Mouse (Mus musculus) Muller cell, postnatal 12 days (primary cell): Measurements from ENCODE around the gene Hspa1l.
"Not testable (repeated sequence)": the region's sequence is repeated elsewhere in the genome, so short reads cannot be mapped to it uniquely, and the experiment has no call there.

ENCODE experiments used
- DNase-seq: peaks from one replicate; pipeline ENCODE4 v3.0.0-alpha.2; 2015; ENCODE audit errors: inconsistent ontology term

Hspa1l gene

GRCm38 (mm10) chr17:34972069-34972749 lies at the start of gene Hspa1l, which contains the start of gene Hspa1a:
Hspa1l (plus strand) TSS chr17:34972703.
Hspa1a (minus strand) TSS chr17:34972156.
- peak; percentile 88 for DNase-seq

DNA sequence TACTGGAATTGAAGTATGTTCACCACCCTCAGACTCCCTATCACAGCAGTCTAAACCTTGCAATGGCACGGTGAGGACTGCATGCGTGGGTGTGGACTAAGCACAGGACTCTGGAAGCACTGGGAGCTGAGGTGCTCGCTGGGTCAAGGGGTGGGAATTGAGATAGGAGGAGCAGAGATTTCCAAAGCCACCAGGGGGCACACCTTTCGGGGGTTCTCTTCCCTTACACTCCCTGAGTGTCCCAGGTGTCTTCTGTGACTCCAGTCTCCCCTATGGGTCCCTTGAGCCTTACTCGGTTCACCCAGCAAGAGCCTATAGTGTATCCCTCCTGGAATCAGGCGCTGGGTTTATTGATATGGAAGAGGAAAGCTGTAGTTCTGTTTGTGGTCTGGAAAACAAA lies 49.6 kb upstream of the Hspa1l start:
- no peak for DNase-seq

- no peak for DNase-seq
Measured at GRCm38 (mm10) chr17:34924258-34924657, 48.2 kb upstream of the Hspa1l start.

DNA sequence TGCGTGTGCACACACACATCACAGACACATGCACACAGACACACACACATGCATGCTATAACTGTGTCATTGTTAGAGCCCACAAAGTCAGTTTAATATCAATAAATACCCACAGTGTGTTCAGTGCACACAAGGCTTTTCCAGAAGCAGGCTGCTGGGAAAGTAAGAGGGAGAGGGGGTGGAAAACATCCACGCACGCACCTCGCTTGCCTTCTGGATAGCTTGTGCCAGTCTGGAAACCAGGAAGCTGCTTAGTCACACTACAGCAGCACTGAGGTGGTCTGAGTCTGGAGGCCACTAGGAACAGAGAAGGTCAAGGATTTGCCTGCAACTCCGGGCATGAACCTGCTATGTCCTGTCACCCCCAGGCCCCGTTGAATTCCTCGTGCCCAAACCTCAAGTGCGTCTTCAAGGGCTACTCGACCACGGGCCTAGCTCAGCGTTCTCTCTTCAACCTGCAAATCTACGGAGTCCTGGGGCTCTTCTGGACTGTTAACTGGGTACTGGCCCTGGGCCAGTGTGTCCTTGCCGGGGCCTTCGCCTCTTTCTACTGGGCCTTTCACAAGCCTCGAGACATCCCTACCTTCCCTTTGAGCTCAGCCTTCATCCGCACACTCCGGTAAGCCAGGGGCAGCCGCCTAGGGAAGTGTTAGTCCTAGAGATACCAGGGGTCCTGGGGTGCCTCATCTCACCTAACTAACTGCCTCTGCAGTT lies 45.0 kb upstream of the Hspa1l start:
- DNase-seq: no peak

DNA sequence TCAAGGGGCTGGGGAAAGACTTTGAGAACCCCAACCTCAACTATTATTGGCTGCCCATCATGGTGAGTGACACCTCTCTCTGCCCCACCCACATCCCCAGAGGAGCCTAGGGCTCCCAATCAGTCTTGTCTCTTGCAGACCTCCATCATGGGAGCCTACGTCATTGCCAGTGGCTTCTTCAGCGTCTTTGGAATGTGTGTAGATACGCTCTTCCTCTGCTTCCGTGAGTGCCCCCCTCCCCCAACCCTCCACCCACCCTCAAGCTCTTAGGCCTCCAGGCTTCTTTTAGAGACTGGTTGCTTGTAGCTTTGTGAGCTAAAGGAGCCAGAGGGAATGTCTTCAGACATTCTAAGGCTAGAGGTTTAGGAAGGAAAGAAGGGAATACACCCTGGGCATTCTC lies 43.7 kb upstream of the Hspa1l start:
- no peak for DNase-seq

- peak; percentile 98 for DNase-seq
Measured at GRCm38 (mm10) chr17:34931061-34931734, 41.3 kb upstream of the Hspa1l start, which contains the start of gene Neu1. Neu1 (plus strand) TSS chr17:34931253.

GRCm38 (mm10) chr17:34931735-34932098 lies 40.8 kb upstream of the Hspa1l start:
- DNase-seq: no peak

GRCm38 (mm10) chr17:34932287-34932686 lies 40.2 kb upstream of the Hspa1l start:
- DNase-seq: no peak

- no peak for DNase-seq
Measured at GRCm38 (mm10) chr17:34934031-34934430, 38.5 kb upstream of the Hspa1l start.

DNA sequence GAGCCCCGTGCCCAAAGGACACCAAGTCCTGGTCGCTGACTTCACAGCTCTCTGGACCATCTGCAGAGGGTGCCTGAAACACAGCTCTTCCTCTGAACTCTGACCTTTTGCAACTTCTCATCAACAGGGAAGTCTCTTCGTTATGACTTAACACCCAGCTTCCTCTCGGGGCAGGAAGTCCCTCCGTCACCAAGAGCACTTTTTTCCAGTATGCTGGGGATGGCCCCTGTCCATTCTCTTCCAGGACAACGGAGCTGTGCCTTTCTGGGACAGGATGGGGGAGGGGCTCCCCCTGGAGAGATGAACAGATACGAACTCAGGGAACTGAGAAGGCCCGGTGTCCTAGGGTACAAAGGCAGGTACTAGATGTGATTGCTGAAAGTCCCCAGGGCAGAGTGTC lies 37.7 kb upstream of the Hspa1l start:
- no peak for DNase-seq

DNA sequence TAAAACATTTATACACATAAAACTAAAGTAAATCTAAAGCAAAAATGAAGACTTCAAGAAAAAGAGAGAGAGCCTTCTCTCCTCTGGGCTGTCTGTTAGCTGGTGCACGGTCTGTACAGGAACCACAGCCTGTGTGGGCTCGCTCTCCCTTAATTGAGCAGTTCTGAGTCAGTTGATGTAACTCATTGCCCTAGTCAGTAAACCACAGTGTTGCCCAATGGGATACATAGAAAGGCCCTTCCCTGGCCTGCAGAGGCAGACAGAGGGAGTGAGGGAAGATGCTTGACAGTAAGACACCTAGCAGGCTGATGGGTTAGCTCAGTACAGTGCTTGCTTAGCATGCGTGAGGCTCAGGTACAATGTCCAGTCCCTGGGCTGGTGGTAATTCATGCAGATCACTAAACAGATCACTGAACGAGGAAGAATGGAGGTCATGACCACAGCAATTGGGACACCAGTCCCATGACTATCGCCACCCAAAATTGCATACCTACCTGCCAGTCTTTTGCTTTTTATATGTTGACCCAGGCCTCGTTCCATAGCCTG lies 34.5 kb upstream of the Hspa1l start:
- no peak for DNase-seq

- DNase-seq: peak; percentile 59
Measured at GRCm38 (mm10) chr17:34941344-34942041, 31.0 kb upstream of the Hspa1l start.

GRCm38 (mm10) chr17:34943128-34943815 lies 29.2 kb upstream of the Hspa1l start:
- DNase-seq: no peak

DNA sequence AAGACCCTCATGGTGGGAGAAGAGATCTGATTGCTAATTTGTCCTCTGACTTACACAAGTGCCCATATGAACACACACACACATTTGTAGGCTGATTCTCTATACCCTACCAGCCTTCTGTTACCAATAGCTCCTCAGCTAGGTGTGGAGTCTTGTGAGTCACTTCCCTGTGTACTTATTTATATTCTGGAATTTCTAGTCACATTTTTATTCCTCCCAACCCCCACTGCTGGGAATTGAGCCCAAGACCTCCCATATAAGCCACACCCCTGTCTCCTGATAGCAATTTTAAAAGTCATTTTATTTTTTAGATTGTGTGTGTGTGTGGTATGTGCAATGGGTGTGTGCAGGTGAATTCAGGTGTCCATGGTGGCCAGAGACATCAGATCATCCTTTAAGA lies 28.1 kb upstream of the Hspa1l start:
- DNase-seq: no peak

DNA sequence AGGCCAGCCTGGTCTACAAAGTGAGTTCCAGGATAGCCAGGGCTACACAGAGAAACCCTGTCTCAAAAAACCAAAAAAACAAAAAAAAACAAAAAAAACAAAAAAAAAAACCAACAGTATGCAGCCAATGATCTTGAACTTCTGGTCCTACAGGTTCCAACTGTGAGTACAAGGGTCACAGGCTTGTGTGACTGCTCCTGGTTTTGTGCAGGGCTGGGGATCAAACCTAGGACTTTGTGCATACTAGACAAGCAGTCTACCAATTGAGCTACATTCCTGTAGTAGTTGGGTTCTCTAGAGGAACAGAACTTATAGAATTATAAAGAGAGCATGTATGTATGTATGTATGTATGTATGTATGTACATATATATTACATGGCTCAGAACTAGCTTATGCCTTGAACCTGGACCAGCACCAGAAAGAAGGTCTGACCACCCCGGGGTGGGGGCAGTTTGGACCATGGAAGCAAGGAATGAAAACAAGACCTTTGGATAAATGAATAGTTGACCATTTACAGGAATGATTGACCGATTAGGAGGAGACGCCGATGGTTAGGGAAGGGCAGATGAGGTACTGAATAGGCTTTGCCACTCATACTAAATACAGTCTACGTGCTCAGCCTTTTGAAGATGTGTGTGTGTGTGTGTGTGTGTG lies 25.9 kb upstream of the Hspa1l start:
- DNase-seq: no peak

- DNase-seq: no peak
Measured at GRCm38 (mm10) chr17:34947606-34948005, 24.9 kb upstream of the Hspa1l start.

DNA sequence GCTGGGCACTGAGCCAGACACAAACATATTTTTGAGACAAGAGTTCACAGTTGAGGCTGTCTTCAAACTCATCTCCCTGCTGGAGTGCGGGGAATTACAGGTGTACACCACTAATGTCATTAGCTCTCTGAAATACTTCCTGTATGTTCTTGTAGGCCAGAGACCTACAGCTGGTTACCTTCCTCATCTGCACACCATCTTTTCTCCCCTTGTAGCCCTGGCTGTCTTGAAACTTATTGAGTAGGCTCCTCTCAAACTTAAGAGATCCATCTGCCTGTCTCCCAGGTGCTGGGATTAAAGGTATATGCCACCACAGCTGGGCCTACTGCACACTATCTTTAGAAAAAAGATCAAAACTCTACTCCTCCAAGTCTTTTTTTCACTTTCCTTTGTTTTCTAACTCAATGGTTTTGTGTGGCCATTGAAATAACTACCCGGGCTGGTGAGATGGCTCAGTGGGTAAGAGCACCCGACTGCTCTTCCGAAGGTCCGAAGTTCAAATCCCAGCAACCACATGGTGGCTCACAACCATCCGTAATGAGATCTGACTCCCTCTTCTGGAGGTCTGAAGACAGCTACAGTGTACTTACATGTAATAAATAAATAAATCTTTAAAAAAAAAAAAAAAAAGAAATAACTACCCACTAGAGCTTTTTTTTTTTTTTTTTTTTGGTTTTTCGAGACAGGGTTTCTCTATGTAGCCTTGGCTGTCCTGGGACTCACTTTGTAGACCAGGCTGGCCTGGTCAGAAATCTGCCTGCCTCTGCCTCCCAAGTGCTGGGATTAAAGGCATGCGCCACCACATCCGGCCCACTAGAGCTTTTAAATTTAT lies 23.6 kb upstream of the Hspa1l start:
- not testable (repeated sequence) for DNase-seq

DNA sequence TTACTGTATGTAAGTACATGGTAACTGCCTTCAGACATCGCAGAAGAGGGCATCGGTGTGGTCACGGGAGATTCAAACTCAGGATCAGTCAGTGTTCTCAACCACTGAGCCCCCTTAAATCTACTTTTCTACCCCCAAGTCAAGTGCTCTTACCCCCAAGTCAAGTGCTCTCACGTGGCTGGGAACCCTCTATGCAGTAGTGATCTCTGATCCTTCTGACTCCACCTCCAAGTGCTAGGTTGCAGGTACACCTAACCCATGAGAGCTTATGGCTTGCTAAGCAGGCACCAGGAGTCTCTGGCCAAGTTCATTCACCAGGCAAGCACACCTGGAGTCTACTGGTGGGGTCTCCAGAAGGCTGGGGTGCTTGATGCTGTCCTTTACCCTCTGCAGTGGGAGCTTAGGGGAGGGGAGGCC lies 22.9 kb upstream of the Hspa1l start:
- DNase-seq: no peak

DNA sequence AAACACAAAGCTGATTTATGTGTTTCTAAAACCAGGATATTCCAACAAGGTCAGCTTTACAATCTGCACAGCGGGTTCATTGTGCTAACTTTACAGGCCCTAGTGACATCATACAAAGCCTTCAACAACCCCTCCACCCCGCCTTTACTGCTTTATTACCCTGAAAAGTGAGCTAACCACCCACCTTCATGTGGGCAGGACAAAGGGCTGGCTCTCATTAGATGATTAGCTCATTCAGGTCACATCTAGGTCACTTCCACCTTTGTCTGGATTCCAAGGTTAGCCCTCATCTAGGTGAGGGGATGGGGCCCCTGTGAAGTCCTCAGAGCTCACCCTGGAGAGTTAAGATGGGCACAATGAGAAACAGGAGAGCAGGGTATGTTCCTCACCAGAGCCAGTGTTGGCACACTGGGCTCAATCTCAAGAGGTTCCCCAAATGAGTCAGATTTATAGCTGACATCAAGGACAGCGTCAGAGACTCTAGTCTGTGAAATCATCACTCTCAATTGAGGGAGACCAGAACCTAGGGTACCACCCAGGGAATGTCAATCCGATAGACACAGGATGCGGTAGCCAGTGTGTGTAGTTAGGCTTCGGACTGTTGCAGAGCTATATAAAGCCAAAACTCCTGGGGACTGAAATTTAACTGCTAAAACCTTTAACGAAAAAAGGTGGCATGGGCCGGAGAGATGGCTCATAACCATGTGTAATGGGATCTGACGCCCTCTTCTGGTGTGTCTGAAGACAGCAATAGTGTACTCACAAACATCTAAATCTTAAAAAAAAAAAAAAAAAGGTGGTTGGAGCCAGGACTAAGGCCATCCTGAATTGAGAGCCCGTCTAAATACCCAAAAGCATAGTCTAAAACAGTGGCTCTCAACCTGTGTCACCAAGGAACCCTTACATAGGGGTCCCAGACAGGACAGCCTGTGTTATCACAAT lies 21.7 kb upstream of the Hspa1l start:
- no peak for DNase-seq
